Mouse (Mus musculus) ES-E14 (cell line): ENCODE measurements around the gene Nme1.

Source experiments
- CHD2 ChIP-seq: IDR thresholded peaks from 2 replicates; pipeline ENCODE4 v1.6.1; 2014; ENCODE audit warnings: mild to moderate bottlenecking, low read depth, low read length, inconsistent platforms
- HCFC1 ChIP-seq: IDR thresholded peaks from 2 replicates; pipeline ENCODE4 v1.6.1; 2012; ENCODE audit warnings: low read length, inconsistent platforms, borderline replicate concordance; ENCODE audit not compliant: insufficient read depth
- MAFK ChIP-seq: IDR thresholded peaks from 2 replicates; pipeline ENCODE4 v1.6.1; 2014; ENCODE audit warnings: mild to moderate bottlenecking, low read depth, low read length, inconsistent platforms; ENCODE audit not compliant: insufficient read depth
- ZC3H11A ChIP-seq: IDR thresholded peaks from 2 replicates; pipeline ENCODE4 v1.6.1; 2012; ENCODE audit warnings: low read depth, mild to moderate bottlenecking, inconsistent platforms, low read length, borderline replicate concordance
- ZNF384 ChIP-seq: IDR thresholded peaks from 2 replicates; pipeline ENCODE4 v1.6.1; 2012; ENCODE audit warnings: low read depth, low read length, inconsistent platforms

GRCm38 (mm10) chr11:93979502-93980049 lies 11.3 kb upstream of the Nme1 start:
- TF ChIP-seq MAFK (no peak), ZC3H11A (no peak), HCFC1 (no peak), CHD2 (no peak), ZNF384 (no peak)
